Mouse (Mus musculus) liver, embryonic 16.5 days (tissue): ENCODE measurements around the gene Smarcb1. TPM values are rescaled to one million over a fixed set of nuclear protein-coding genes. Genes with fewer than 3 reads are reported as not detected.
A peak's percentile ranks its signal among the peaks of the same experiment; 100 is the strongest.

ENCODE experiments used
- ATAC-seq: fragments of 200-750 bp; cut with Nextera tagmentation; 2 replicates; pipeline ENCODE4 v1.8.0; 2017; ENCODE audit warnings: low read depth, mild to moderate bottlenecking, moderate number of reproducible peaks, moderate library complexity
- H3K27ac ChIP-seq: fragments of 300-500 bp; sonication (generic); 2 replicates; pipeline ENCODE4 v1.5.1; 2014; ENCODE audit warnings: mild to moderate bottlenecking, low read length
- H3K27me3 ChIP-seq: fragments of 300-500 bp; sonication (generic); 2 replicates; pipeline ENCODE4 v1.6.1; 2014; ENCODE audit warnings: low read depth, low read length, mixed read lengths; ENCODE audit not compliant: control insufficient read depth, insufficient read depth
- H3K36me3 ChIP-seq: fragments of 300-500 bp; sonication (generic); 2 replicates; pipeline ENCODE4 v1.6.1; 2014; ENCODE audit warnings: mild to moderate bottlenecking; ENCODE audit not compliant: control insufficient read depth, insufficient read depth
- H3K4me1 ChIP-seq: fragments of 300-500 bp; sonication (generic); 2 replicates; pipeline ENCODE4 v1.6.1; 2014; ENCODE audit warnings: low read depth, low read length, mixed read lengths; ENCODE audit not compliant: control insufficient read depth
- H3K4me2 ChIP-seq: fragments of 300-500 bp; sonication (generic); 2 replicates; pipeline ENCODE4 v1.6.1; 2014; ENCODE audit warnings: low read depth, low read length, mixed read lengths
- H3K4me3 ChIP-seq: fragments of 300-500 bp; sonication (generic); 2 replicates; pipeline ENCODE4 v1.5.1; 2014; ENCODE audit warnings: low read depth, mild to moderate bottlenecking, low read length
- H3K9ac ChIP-seq: fragments of 300-500 bp; sonication (generic); 2 replicates; pipeline ENCODE4 v1.6.1; 2014; ENCODE audit warnings: low read depth, low read length
- H3K9me3 ChIP-seq: fragments of 300-500 bp; sonication (generic); replicated peaks from 2 replicates; pipeline ENCODE4 v1.6.1; 2016; ENCODE audit warnings: low read length; ENCODE audit not compliant: control insufficient read depth
- WGBS: fragments of 180-500 bp; shearing (Covaris S2); extraction: QIAGEN DNeasy Blood & Tissue Kit; methylation state at CpG from one replicate; pipeline ENCODE4 v1.1.7; 2014; ENCODE audit not compliant: insufficient replicate concordance; 5-methylcytosine and 5-hydroxymethylcytosine counted together
- polyA plus RNA-seq: library from polyadenylated mRNA; unstranded; fragments of >200 nt; fragmentation: Nextera tagmentation; extraction: Ambion mirVana; gene quantifications from 2 replicates; pipeline ENCODE4 v1.2.1, GENCODE M21; 2015

Smarcb1 gene
- polyA plus RNA-seq, 1 experiment from 2014 or later = 56.8 TPM

GRCm38 (mm10) chr10:75935680-75936541, 14.5 kb upstream of the Smarcb1 start, which contains the start of gene Mmp11:
Mmp11 (minus strand) TSS chr10:75936496.
- H3K4me2 ChIP-seq = peak within 1 kb of the TSS; percentile 93
- peaks cover 52% of the 10 kb centered on the region for H3K4me1 ChIP-seq
- peaks cover 8% of the 10 kb centered on the region; the same call in 1 of the 2 replicates for H3K36me3 ChIP-seq
- 2% methylated on average over 51 of the region's 51 CpGs for WGBS
- ATAC-seq = peak; percentile 78
- peak within 1 kb of the TSS; percentile 81 for H3K9ac ChIP-seq
- H3K4me3 ChIP-seq = peak within 1 kb of the TSS; percentile 84
- peak within 1 kb of the TSS; percentile 89 for H3K27ac ChIP-seq
- H3K27me3 ChIP-seq = peaks cover 30% of the 10 kb centered on the region
- no peaks in the 10 kb centered on the region for H3K9me3 ChIP-seq

- H3K27ac ChIP-seq = peak overlapping the region; percentile 58; the same call in 1 of the 2 replicates
- H3K36me3 ChIP-seq = peaks cover 8% of the 10 kb centered on the region; the same call in 1 of the 2 replicates
- H3K9ac ChIP-seq = no peak overlapping the region
- H3K4me1 ChIP-seq = peaks cover 43% of the 10 kb centered on the region
- H3K9me3 ChIP-seq = no peaks in the 10 kb centered on the region
- H3K27me3 ChIP-seq = peaks cover 39% of the 10 kb centered on the region
- WGBS = 35% methylated on average over 1 of the region's 1 CpGs
- peak overlapping the region; percentile 93 for H3K4me2 ChIP-seq
- ATAC-seq = no peak
- peak overlapping the region; percentile 84; the same call in 1 of the 2 replicates for H3K4me3 ChIP-seq
These were observed 13.6 kb upstream of the Smarcb1 start for GRCm38 (mm10) chr10:75934991-75935390.

GRCm38 (mm10) chr10:75932891-75933290, 11.5 kb upstream of the Smarcb1 start, which contains the start of gene Chchd10:
Chchd10 (plus strand) TSS chr10:75933130.
- Histone ChIP-seq H3K4me1 (peaks cover 35% of the 10 kb centered on the region), H3K4me2 (peak within 1 kb of the TSS; percentile 74), H3K36me3 (peaks cover 8% of the 10 kb centered on the region; the same call in 1 of the 2 replicates), H3K9ac (peak within 1 kb of the TSS; percentile 11; the same call in 1 of the 2 replicates), H3K9me3 (no peaks in the 10 kb centered on the region), H3K27ac (no peak within 1 kb of the TSS), H3K27me3 (peaks cover 47% of the 10 kb centered on the region), H3K4me3 (peak within 1 kb of the TSS; percentile 50)
- ATAC-seq = no peak
- 47% methylated on average over 6 of the region's 6 CpGs for WGBS

- Histone ChIP-seq H3K4me1 (peaks cover 28% of the 10 kb centered on the region), H3K36me3 (peaks cover 1% of the 10 kb centered on the region; the same call in 1 of the 2 replicates), H3K9me3 (no peaks in the 10 kb centered on the region), H3K27me3 (peaks cover 47% of the 10 kb centered on the region), H3K9ac (peak overlapping the region; percentile 11; the same call in 1 of the 2 replicates), H3K4me3 (peak overlapping the region; percentile 50), H3K27ac (no peak overlapping the region), H3K4me2 (peak overlapping the region; percentile 74)
- WGBS = 2% methylated on average over 44 of the region's 44 CpGs
- ATAC-seq = peak; percentile 30; the same call in 1 of the 2 replicates
These were observed 10.8 kb upstream of the Smarcb1 start for GRCm38 (mm10) chr10:75932081-75932678.

- WGBS = 10% methylated on average over 7 of the region's 7 CpGs
- no peaks in the 10 kb centered on the region for H3K36me3 ChIP-seq
- no peak overlapping the region for H3K4me3 ChIP-seq
- ATAC-seq = no peak
- no peaks in the 10 kb centered on the region for H3K9me3 ChIP-seq
- no peak overlapping the region for H3K4me2 ChIP-seq
- peaks cover 47% of the 10 kb centered on the region for H3K27me3 ChIP-seq
- no peak overlapping the region for H3K27ac ChIP-seq
- H3K4me1 ChIP-seq = peaks cover 20% of the 10 kb centered on the region
- no peak overlapping the region for H3K9ac ChIP-seq
These were observed 9.9 kb upstream of the Smarcb1 start for GRCm38 (mm10) chr10:75931311-75931710.

GRCm38 (mm10) chr10:75930304-75930703, 8.9 kb upstream of the Smarcb1 start:
- H3K36me3 ChIP-seq = no peaks in the 10 kb centered on the region
- no peak overlapping the region for H3K9ac ChIP-seq
- H3K27ac ChIP-seq = no peak overlapping the region
- H3K4me3 ChIP-seq = no peak overlapping the region
- H3K4me2 ChIP-seq = no peak overlapping the region
- H3K27me3 ChIP-seq = peaks cover 47% of the 10 kb centered on the region
- no peak for ATAC-seq
- 26% methylated on average over 6 of the region's 6 CpGs for WGBS
- no peaks in the 10 kb centered on the region for H3K9me3 ChIP-seq
- peaks cover 11% of the 10 kb centered on the region for H3K4me1 ChIP-seq

- Histone ChIP-seq H3K36me3 (no peaks in the 10 kb centered on the region), H3K9me3 (no peaks in the 10 kb centered on the region), H3K27ac (no peak overlapping the region), H3K9ac (no peak overlapping the region), H3K4me2 (no peak overlapping the region), H3K4me1 (peaks cover 14% of the 10 kb centered on the region), H3K4me3 (no peak overlapping the region), H3K27me3 (peaks cover 22% of the 10 kb centered on the region)
- ATAC-seq = no peak
- WGBS = 54% methylated on average over 13 of the region's 13 CpGs
These were observed 5.0 kb upstream of the Smarcb1 start for GRCm38 (mm10) chr10:75926396-75926795.

GRCm38 (mm10) chr10:75924324-75924723, 2.9 kb upstream of the Smarcb1 start:
- 43% methylated on average over 2 of the region's 2 CpGs for WGBS
- Histone ChIP-seq H3K36me3 (no peaks in the 10 kb centered on the region), H3K9me3 (no peaks in the 10 kb centered on the region), H3K4me3 (no peak overlapping the region), H3K27ac (no peak overlapping the region), H3K4me1 (peaks cover 23% of the 10 kb centered on the region), H3K27me3 (peaks cover 3% of the 10 kb centered on the region; the same call in 1 of the 2 replicates), H3K9ac (no peak overlapping the region), H3K4me2 (no peak overlapping the region)
- ATAC-seq = no peak
